Mouse (Mus musculus) MEL-GATA-1-ER (cell line): ENCODE results near the gene Itga9.
A peak's percentile ranks its signal among the peaks of the same experiment; 100 is the strongest.

Source experiments
- DNase-seq: peaks from one replicate; pipeline ENCODE4 v3.0.0-alpha.2; 2012; ENCODE audit warnings: low read depth; ENCODE audit errors: extremely low read depth

Itga9 gene

GRCm38 (mm10) chr9:118914589-118914988 is 308.1 kb downstream of the Itga9 start:
- DNase-seq = no peak

- DNase-seq = peak; percentile 26
These were observed 308.8 kb downstream of the Itga9 start for GRCm38 (mm10) chr9:118915290-118915689.

- no peak for DNase-seq
These were observed 313.2 kb downstream of the Itga9 start for GRCm38 (mm10) chr9:118919672-118920186.

- DNase-seq = peak; percentile 32
These were observed 314.5 kb downstream of the Itga9 start for GRCm38 (mm10) chr9:118920798-118921515.

GRCm38 (mm10) chr9:118921926-118922325 is 315.4 kb downstream of the Itga9 start:
- peak; percentile 35 for DNase-seq

GRCm38 (mm10) chr9:118924554-118925085 is 318.1 kb downstream of the Itga9 start:
- no peak for DNase-seq

- DNase-seq = peak; percentile 87
These were observed 319.0 kb downstream of the Itga9 start for GRCm38 (mm10) chr9:118925286-118926110.

GRCm38 (mm10) chr9:118926111-118926650 is 319.7 kb downstream of the Itga9 start, which contains the start of gene Ctdspl:
Ctdspl (plus strand) TSS chr9:118926453.
- DNase-seq = no peak

- DNase-seq = no peak
These were observed 320.3 kb downstream of the Itga9 start for GRCm38 (mm10) chr9:118926688-118927321.

GRCm38 (mm10) chr9:118927501-118927900 is 321.0 kb downstream of the Itga9 start:
- DNase-seq = no peak

- no peak for DNase-seq
These were observed 321.5 kb downstream of the Itga9 start for GRCm38 (mm10) chr9:118928007-118928406.

GRCm38 (mm10) chr9:118928656-118929055 is 322.2 kb downstream of the Itga9 start:
- no peak for DNase-seq

GRCm38 (mm10) chr9:118930611-118931010 is 324.1 kb downstream of the Itga9 start:
- DNase-seq = no peak

- no peak for DNase-seq
These were observed 327.3 kb downstream of the Itga9 start for GRCm38 (mm10) chr9:118933800-118934199.

- DNase-seq = no peak
These were observed 327.8 kb downstream of the Itga9 start for GRCm38 (mm10) chr9:118934319-118934718.

GRCm38 (mm10) chr9:118935098-118935497 is 328.6 kb downstream of the Itga9 start:
- DNase-seq = no peak

- no peak for DNase-seq
These were observed 329.6 kb downstream of the Itga9 start for GRCm38 (mm10) chr9:118936071-118936470.

- no peak for DNase-seq
These were observed 331.0 kb downstream of the Itga9 start for GRCm38 (mm10) chr9:118937515-118937914.

- no peak for DNase-seq
These were observed 332.9 kb downstream of the Itga9 start for GRCm38 (mm10) chr9:118939410-118939809.

- DNase-seq = no peak
These were observed 333.3 kb downstream of the Itga9 start for GRCm38 (mm10) chr9:118939831-118940230.

GRCm38 (mm10) chr9:118940591-118941207 is 334.2 kb downstream of the Itga9 start:
- DNase-seq = no peak
